Mouse (Mus musculus): ENCODE results near the gene Iqschfp. TPM values are rescaled to one million over a fixed set of nuclear protein-coding genes. Genes with fewer than 3 reads are reported as not detected.

The Iqschfp gene
- polyA plus RNA-seq, 1 experiment from 2014 or later: 4.7 TPM

- WGBS: 70% methylated on average over 6 of the region's 6 CpGs
- ATAC-seq (ENCODE audit: low read depth): no peak
- H3K4me2 ChIP-seq (ENCODE audit: low read depth, low read length): no peak overlapping the region
- H3K36me3 ChIP-seq (ENCODE audit: control insufficient read depth, insufficient read depth, low read length): no peaks in the 10 kb centered on the region
- H3K4me3 ChIP-seq (ENCODE audit: low read depth, low read length): no peak overlapping the region
- H3K27me3 ChIP-seq (ENCODE audit: control insufficient read depth, insufficient read depth, low read length): no peaks in the 10 kb centered on the region
- no peaks in the 10 kb centered on the region for H3K9me3 ChIP-seq (ENCODE audit: control insufficient read depth, low read length)
- H3K4me1 ChIP-seq (ENCODE audit: control insufficient read depth, insufficient read depth, low read length): no peaks in the 10 kb centered on the region
- no peak overlapping the region for H3K27ac ChIP-seq (ENCODE audit: low read depth, low read length)
- no peak overlapping the region for H3K9ac ChIP-seq (replicated peaks; ENCODE audit: low read depth, low read length)
Measured at GRCm38 (mm10) chr3:68262304-68262703, 370.3 kb downstream of the Iqschfp start.

- no peak overlapping the region for H3K27ac ChIP-seq (ENCODE audit: low read depth, low read length)
- no peaks in the 10 kb centered on the region for H3K27me3 ChIP-seq (ENCODE audit: control insufficient read depth, insufficient read depth, low read length)
- 82% methylated on average over 4 of the region's 4 CpGs for WGBS
- no peak for ATAC-seq (ENCODE audit: low read depth)
- no peaks in the 10 kb centered on the region for H3K9me3 ChIP-seq (ENCODE audit: control insufficient read depth, low read length)
- no peaks in the 10 kb centered on the region for H3K36me3 ChIP-seq (ENCODE audit: control insufficient read depth, insufficient read depth, low read length)
- H3K4me1 ChIP-seq (ENCODE audit: control insufficient read depth, insufficient read depth, low read length): peaks cover 3% of the 10 kb centered on the region; the same call in 1 of the 2 replicates
- no peak overlapping the region for H3K4me2 ChIP-seq (ENCODE audit: low read depth, low read length)
- no peak overlapping the region for H3K4me3 ChIP-seq (ENCODE audit: low read depth, low read length)
- H3K9ac ChIP-seq (replicated peaks; ENCODE audit: low read depth, low read length): no peak overlapping the region
Measured at GRCm38 (mm10) chr3:68267905-68268304, 375.9 kb downstream of the Iqschfp start.

GRCm38 (mm10) chr3:68269251-68269650 is 377.2 kb downstream of the Iqschfp start:
- ATAC-seq (ENCODE audit: low read depth): no peak
- Histone ChIP-seq H3K9me3 (ENCODE audit: control insufficient read depth, low read length) (no peaks in the 10 kb centered on the region), H3K27me3 (ENCODE audit: control insufficient read depth, insufficient read depth, low read length) (no peaks in the 10 kb centered on the region), H3K4me2 (ENCODE audit: low read depth, low read length) (no peak overlapping the region), H3K27ac (ENCODE audit: low read depth, low read length) (no peak overlapping the region), H3K36me3 (ENCODE audit: control insufficient read depth, insufficient read depth, low read length) (no peaks in the 10 kb centered on the region), H3K9ac (replicated peaks; ENCODE audit: low read depth, low read length) (no peak overlapping the region), H3K4me3 (ENCODE audit: low read depth, low read length) (no peak overlapping the region), H3K4me1 (ENCODE audit: control insufficient read depth, insufficient read depth, low read length) (peaks cover 3% of the 10 kb centered on the region; the same call in 1 of the 2 replicates)
- WGBS: 70% methylated on average over 4 of the region's 4 CpGs

GRCm38 (mm10) chr3:68270246-68270645 is 378.2 kb downstream of the Iqschfp start:
- Histone ChIP-seq H3K27ac (ENCODE audit: low read depth, low read length) (no peak overlapping the region), H3K36me3 (ENCODE audit: control insufficient read depth, insufficient read depth, low read length) (no peaks in the 10 kb centered on the region)

GRCm38 (mm10) chr3:68271457-68271856 is 379.4 kb downstream of the Iqschfp start:
- H3K27ac ChIP-seq (ENCODE audit: low read depth, low read length): no peak overlapping the region
- H3K4me3 ChIP-seq (ENCODE audit: low read depth, low read length): no peak overlapping the region
- no peaks in the 10 kb centered on the region for H3K36me3 ChIP-seq (ENCODE audit: control insufficient read depth, insufficient read depth, low read length)
- peaks cover 3% of the 10 kb centered on the region; the same call in 1 of the 2 replicates for H3K4me1 ChIP-seq (ENCODE audit: control insufficient read depth, insufficient read depth, low read length)
- H3K27me3 ChIP-seq (ENCODE audit: control insufficient read depth, insufficient read depth, low read length): no peaks in the 10 kb centered on the region
- 13% methylated on average over 3 of the region's 3 CpGs for WGBS
- ATAC-seq (ENCODE audit: low read depth): peak; percentile 66; the same call in 1 of the 2 replicates
- no peaks in the 10 kb centered on the region for H3K9me3 ChIP-seq (ENCODE audit: control insufficient read depth, low read length)
- no peak overlapping the region for H3K4me2 ChIP-seq (ENCODE audit: low read depth, low read length)
- no peak overlapping the region for H3K9ac ChIP-seq (replicated peaks; ENCODE audit: low read depth, low read length)

More at GRCm38 (mm10) chr3:68270246-68270645, 378.2 kb downstream of the Iqschfp start:
- Histone ChIP-seq H3K9me3 (ENCODE audit: control insufficient read depth, low read length) (no peaks in the 10 kb centered on the region), H3K4me2 (ENCODE audit: low read depth, low read length) (no peak overlapping the region), H3K27me3 (ENCODE audit: control insufficient read depth, insufficient read depth, low read length) (no peaks in the 10 kb centered on the region), H3K4me1 (ENCODE audit: control insufficient read depth, insufficient read depth, low read length) (peaks cover 3% of the 10 kb centered on the region; the same call in 1 of the 2 replicates), H3K9ac (replicated peaks; ENCODE audit: low read depth, low read length) (no peak overlapping the region), H3K4me3 (ENCODE audit: low read depth, low read length) (no peak overlapping the region)
- peak; percentile 77; the same call in 1 of the 2 replicates for ATAC-seq (ENCODE audit: low read depth)
- WGBS: 50% methylated on average over 6 of the region's 6 CpGs

GRCm38 (mm10) chr3:68271881-68272280 is 379.8 kb downstream of the Iqschfp start:
- no peak overlapping the region for H3K27ac ChIP-seq (ENCODE audit: low read depth, low read length)
- H3K4me2 ChIP-seq (ENCODE audit: low read depth, low read length): no peak overlapping the region
- no peaks in the 10 kb centered on the region for H3K27me3 ChIP-seq (ENCODE audit: control insufficient read depth, insufficient read depth, low read length)
- no peaks in the 10 kb centered on the region for H3K36me3 ChIP-seq (ENCODE audit: control insufficient read depth, insufficient read depth, low read length)
- H3K4me3 ChIP-seq (ENCODE audit: low read depth, low read length): no peak overlapping the region
- no peak overlapping the region for H3K9ac ChIP-seq (replicated peaks; ENCODE audit: low read depth, low read length)
- peaks cover 3% of the 10 kb centered on the region; the same call in 1 of the 2 replicates for H3K4me1 ChIP-seq (ENCODE audit: control insufficient read depth, insufficient read depth, low read length)
- H3K9me3 ChIP-seq (ENCODE audit: control insufficient read depth, low read length): no peaks in the 10 kb centered on the region
- 29% methylated on average over 3 of the region's 3 CpGs for WGBS
- ATAC-seq (ENCODE audit: low read depth): peak; percentile 69; the same call in 1 of the 2 replicates

GRCm38 (mm10) chr3:68282844-68283594 is 391.0 kb downstream of the Iqschfp start:
- 7% methylated on average over 7 of the region's 7 CpGs for WGBS
- H3K4me3 ChIP-seq (ENCODE audit: low read depth, low read length): no peak overlapping the region

GRCm38 (mm10) chr3:68283595-68283991 is 391.6 kb downstream of the Iqschfp start:
- Histone ChIP-seq H3K9me3 (ENCODE audit: control insufficient read depth, low read length) (no peaks in the 10 kb centered on the region), H3K4me1 (ENCODE audit: control insufficient read depth, insufficient read depth, low read length) (peaks cover 10% of the 10 kb centered on the region; the same call in 1 of the 2 replicates), H3K9ac (replicated peaks; ENCODE audit: low read depth, low read length) (no peak overlapping the region), H3K36me3 (ENCODE audit: control insufficient read depth, insufficient read depth, low read length) (no peaks in the 10 kb centered on the region), H3K4me3 (ENCODE audit: low read depth, low read length) (no peak overlapping the region), H3K4me2 (ENCODE audit: low read depth, low read length) (peak overlapping the region; percentile 32), H3K27ac (ENCODE audit: low read depth, low read length) (peak overlapping the region; percentile 6; the same call in 1 of the 2 replicates), H3K27me3 (ENCODE audit: control insufficient read depth, insufficient read depth, low read length) (no peaks in the 10 kb centered on the region)
- WGBS: 15% methylated on average over 10 of the region's 10 CpGs
- ATAC-seq (ENCODE audit: low read depth): peak; percentile 79

More at GRCm38 (mm10) chr3:68282844-68283594, 391.0 kb downstream of the Iqschfp start:
- Histone ChIP-seq H3K27ac (ENCODE audit: low read depth, low read length) (peak overlapping the region; percentile 28; the same call in 1 of the 2 replicates), H3K9ac (replicated peaks; ENCODE audit: low read depth, low read length) (no peak overlapping the region), H3K4me2 (ENCODE audit: low read depth, low read length) (peak overlapping the region; percentile 32; the same call in 1 of the 2 replicates), H3K4me1 (ENCODE audit: control insufficient read depth, insufficient read depth, low read length) (peaks cover 10% of the 10 kb centered on the region; the same call in 1 of the 2 replicates), H3K27me3 (ENCODE audit: control insufficient read depth, insufficient read depth, low read length) (no peaks in the 10 kb centered on the region), H3K9me3 (ENCODE audit: control insufficient read depth, low read length) (no peaks in the 10 kb centered on the region), H3K36me3 (ENCODE audit: control insufficient read depth, insufficient read depth, low read length) (no peaks in the 10 kb centered on the region)
- ATAC-seq (ENCODE audit: low read depth): peak; percentile 94

GRCm38 (mm10) chr3:68284500-68284899 is 392.5 kb downstream of the Iqschfp start:
- H3K27ac ChIP-seq (ENCODE audit: low read depth, low read length): no peak overlapping the region
- no peak overlapping the region for H3K4me3 ChIP-seq (ENCODE audit: low read depth, low read length)
- H3K4me1 ChIP-seq (ENCODE audit: control insufficient read depth, insufficient read depth, low read length): peaks cover 10% of the 10 kb centered on the region; the same call in 1 of the 2 replicates
- H3K36me3 ChIP-seq (ENCODE audit: control insufficient read depth, insufficient read depth, low read length): no peaks in the 10 kb centered on the region
- 31% methylated on average over 2 of the region's 2 CpGs for WGBS
- H3K27me3 ChIP-seq (ENCODE audit: control insufficient read depth, insufficient read depth, low read length): no peaks in the 10 kb centered on the region
- no peaks in the 10 kb centered on the region for H3K9me3 ChIP-seq (ENCODE audit: control insufficient read depth, low read length)
- ATAC-seq (ENCODE audit: low read depth): no peak
- no peak overlapping the region for H3K4me2 ChIP-seq (ENCODE audit: low read depth, low read length)
- no peak overlapping the region for H3K9ac ChIP-seq (replicated peaks; ENCODE audit: low read depth, low read length)

Measured in neural tube, embryonic 14.5 days (tissue).